Mouse (Mus musculus) cerebellum, adult 2 months (tissue): ENCODE data around the gene Shb.

ENCODE experiments used
- CTCF ChIP-seq: fragments of 200-500 bp; IDR thresholded peaks from 2 replicates; pipeline ENCODE4 v1.5.1; 2011; ENCODE audit warnings: low read depth, mild to moderate bottlenecking, control low read depth, low read length, moderate library complexity, borderline replicate concordance; ENCODE audit not compliant: insufficient read depth
- POLR2A ChIP-seq: fragments of 200-500 bp; IDR thresholded peaks from 2 replicates; pipeline ENCODE4 v1.6.1; 2011; ENCODE audit warnings: low read length, control low read depth, borderline replicate concordance; ENCODE audit not compliant: insufficient read depth

DNA sequence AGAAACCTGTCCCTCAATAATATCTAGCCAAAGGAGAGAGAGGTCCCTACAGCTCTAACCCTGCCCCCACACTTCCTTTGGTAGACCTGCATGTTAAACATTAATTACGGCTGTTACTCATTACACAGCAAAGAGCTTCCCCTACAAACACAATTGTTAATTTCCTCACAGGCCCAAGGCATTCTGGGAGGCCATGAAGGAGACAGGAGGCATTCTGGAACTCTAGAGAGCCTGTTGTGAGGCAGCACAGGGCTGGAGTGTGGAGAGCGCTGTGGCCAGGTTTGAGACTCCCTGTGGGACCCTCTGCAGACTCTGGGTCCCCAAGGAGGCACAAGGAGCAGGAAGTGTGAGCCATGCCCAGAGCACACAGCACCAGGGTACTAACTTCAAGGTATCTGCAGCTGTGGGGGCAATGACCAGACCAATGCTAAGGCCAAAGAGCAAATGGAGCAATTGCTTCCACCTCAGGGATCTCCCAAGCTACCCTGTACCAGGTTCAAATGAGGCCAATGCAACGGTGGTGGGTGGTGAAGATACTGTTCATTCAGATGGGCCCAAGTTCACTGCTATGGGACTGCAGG, 78.9 kb downstream of the Shb start:
- TF ChIP-seq POLR2A (no peak), CTCF (no peak)
